In genomic region chr13:98544051-98544450, GRCm38 (mm10) we compare ENCODE assay signal across 42 mouse cellular contexts. TPM values are rescaled to one million over a fixed set of nuclear protein-coding genes. Genes with fewer than 3 reads are reported as not detected.
"Had no signal": no experiment of that assay in that cellular context is flagged by ENCODE, and none has a peak within 500 bp of the region (broad histone marks: within the 10 kb centered on the region; RNA-seq: fewer than 3 reads in every experiment).

No protein-coding gene starts in this region.

- DNase-seq: heart, adult 2 months; heart, postnatal 36 days; heart, postnatal 4 days; kidney, adult 11 months; kidney, adult 18-20 months; kidney, adult 2 months; kidney, adult 8-10 months; kidney, adult 9 months; kidney, postnatal 10 days; kidney, postnatal 14 days; kidney, postnatal 25 days; kidney, postnatal 36 days; kidney, postnatal 4 days; layer of hippocampus, adult 9-11 months; layer of hippocampus, postnatal 36 days had no signal

- H3K9ac ChIP-seq: heart, embryonic 12.5 days; heart, embryonic 13.5 days; heart, embryonic 15.5 days; hindbrain, embryonic 12.5 days; hindbrain, embryonic 13.5 days; hindbrain, embryonic 14.5 days; hindbrain, embryonic 15.5 days; intestine, embryonic 15.5 days; kidney, embryonic 15.5 days had no signal

- ATAC-seq: hindbrain, embryonic 16.5 days; hindbrain, postnatal 0 days; inflammation-experienced regulatory T-cells, adult 6 months; intestine, embryonic 15.5 days; intestine, embryonic 16.5 days; intestine, postnatal 0 days had no signal

- H3K27me3 ChIP-seq: intestine, embryonic 15.5 days had no signal

- H3K36me3 ChIP-seq: heart, embryonic 12.5 days; heart, embryonic 13.5 days; heart, embryonic 15.5 days; hindbrain, embryonic 10.5 days; hindbrain, embryonic 12.5 days; hindbrain, embryonic 13.5 days; hindbrain, embryonic 15.5 days; intestine, embryonic 15.5 days; kidney, embryonic 15.5 days had no signal

- H3K4me3 ChIP-seq: heart, adult 2 months; heart, embryonic 12.5 days; heart, embryonic 13.5 days; heart, embryonic 15.5 days; hindbrain, embryonic 10.5 days; hindbrain, embryonic 12.5 days; hindbrain, embryonic 13.5 days; hindbrain, embryonic 15.5 days; intestine, embryonic 15.5 days; kidney, embryonic 15.5 days; layer of hippocampus, adult 2 months had no signal

- H3K27ac ChIP-seq: heart, adult 2 months; heart, embryonic 13.5 days; heart, embryonic 15.5 days; hindbrain, embryonic 10.5 days; hindbrain, embryonic 12.5 days; hindbrain, embryonic 13.5 days; hindbrain, embryonic 14.5 days; hindbrain, embryonic 15.5 days; hindbrain, postnatal 0 days; intestine, embryonic 15.5 days; kidney, embryonic 15.5 days; kidney, postnatal 0 days; layer of hippocampus, adult 2 months had no signal

- H3K9me3 ChIP-seq: heart, embryonic 13.5 days; heart, embryonic 15.5 days; hindbrain, embryonic 10.5 days; hindbrain, embryonic 12.5 days; hindbrain, embryonic 13.5 days; hindbrain, embryonic 15.5 days; intestine, embryonic 15.5 days; kidney, embryonic 15.5 days had no signal

- H3K4me2 ChIP-seq: heart, embryonic 11.5 days; heart, embryonic 12.5 days; heart, embryonic 13.5 days; heart, embryonic 15.5 days; hindbrain, embryonic 12.5 days; hindbrain, embryonic 13.5 days; hindbrain, embryonic 14.5 days; hindbrain, embryonic 15.5 days; intestine, embryonic 15.5 days; kidney, embryonic 15.5 days had no signal

- H3K4me1 ChIP-seq: heart, embryonic 12.5 days; heart, embryonic 15.5 days; hindbrain, embryonic 15.5 days; intestine, embryonic 15.5 days had no signal

RNA-seq across cellular contexts. Expression of gene Gm10320, which starts 52.2 kb away (rescaled TPM):
- total RNA-seq: heart, adult 2 months; heart, adult 8-10 months; heart, postnatal 25 days; heart, postnatal 36 days; heart, postnatal 4 days; hematopoietic stem cell, adult 5-6 weeks; layer of hippocampus, adult 18-20 months; layer of hippocampus, adult 2 months; layer of hippocampus, adult 8-10 months; layer of hippocampus, postnatal 10 days; layer of hippocampus, postnatal 14 days; layer of hippocampus, postnatal 25 days; layer of hippocampus, postnatal 36 days; left cerebral cortex, adult 18-20 months had no signal
- polyA plus RNA-seq: hindbrain, embryonic 12.5 days had no signal
